Mouse (Mus musculus): ENCODE data around the gene Prdm5. TPM values are rescaled to one million over a fixed set of nuclear protein-coding genes. Genes with fewer than 3 reads are reported as not detected.

Prdm5 gene
- polyA plus RNA-seq, 1 experiment from 2014 or later, result 9.0 TPM

- H3K9ac ChIP-seq, result no peak overlapping the region
- ATAC-seq (ENCODE audit: low FRiP score), result peak; percentile 72
- WGBS, result 59% methylated on average over 6 of the region's 6 CpGs
- H3K27ac ChIP-seq, result peak overlapping the region; percentile 41
- no peak overlapping the region for H3K4me2 ChIP-seq
- no peak overlapping the region for H3K4me3 ChIP-seq
- H3K27me3 ChIP-seq, result no peaks in the 10 kb centered on the region
- no peaks in the 10 kb centered on the region for H3K36me3 ChIP-seq
- H3K9me3 ChIP-seq, result no peaks in the 10 kb centered on the region
- peaks cover 18% of the 10 kb centered on the region for H3K4me1 ChIP-seq (replicated peaks)
These were observed 190.8 kb downstream of the Prdm5 start for GRCm38 (mm10) chr6:65969386-65970111.

- Histone ChIP-seq H3K27ac (peak overlapping the region; percentile 3; the same call in 1 of the 2 replicates), H3K9ac (no peak overlapping the region), H3K4me3 (no peak overlapping the region), H3K4me2 (no peak overlapping the region), H3K36me3 (no peaks in the 10 kb centered on the region), H3K27me3 (no peaks in the 10 kb centered on the region), H3K4me1 (replicated peaks) (peaks cover 18% of the 10 kb centered on the region), H3K9me3 (no peaks in the 10 kb centered on the region)
- ATAC-seq (ENCODE audit: low FRiP score), result peak; percentile 77
- 77% methylated on average over 9 of the region's 9 CpGs for WGBS
These were observed 191.6 kb downstream of the Prdm5 start for GRCm38 (mm10) chr6:65970410-65970809.

Other genes with a start within 250 kb of the Prdm5 start
- gene Ndnf, start 107.4 kb upstream of the Prdm5 start, polyA plus RNA-seq (2015; fragmentation: Nextera tagmentation; extraction: Ambion mirVana), result 8.3 and 11.5 TPM in 2 replicates
- not detected in 2 replicates for gene 4930544G11Rik, start 173.6 kb downstream of the Prdm5 start, polyA plus RNA-seq (2015; fragmentation: Nextera tagmentation; extraction: Ambion mirVana)